Mouse (Mus musculus): Measurements from ENCODE around the gene Fam171a1. TPM values are rescaled to one million over a fixed set of nuclear protein-coding genes. Genes with fewer than 3 reads are reported as not detected.

Gene Fam171a1
- total and polyA plus RNA-seq, 2 experiments from 2014 or later, result 35.4 to 56.5 TPM

GRCm38 (mm10) chr2:3273349-3273748 is 159.3 kb downstream of the Fam171a1 start:
- no peaks in the 10 kb centered on the region for H3K27me3 ChIP-seq (ENCODE audit: insufficient read depth, low read length)
- H3K9ac ChIP-seq (replicated peaks; ENCODE audit: low read length), result no peak overlapping the region
- ATAC-seq (no peak), DNase-seq (ENCODE audit: low spot score) (no peak)
- no peak overlapping the region for H3K4me3 ChIP-seq (ENCODE audit: low read length)
- WGBS, result 86% methylated on average over 2 of the region's 2 CpGs
- H3K27ac ChIP-seq, result no peak overlapping the region
- TF ChIP-seq CTCF (IDR thresholded peaks at IDR 0.05; ENCODE audit: low read depth), result no peak
- no peaks in the 10 kb centered on the region for H3K4me1 ChIP-seq (ENCODE audit: insufficient read depth, low read length)
- no peaks in the 10 kb centered on the region for H3K9me3 ChIP-seq (ENCODE audit: low read length)
- no peak overlapping the region for H3K4me2 ChIP-seq (ENCODE audit: low read depth, low read length)
- no peaks in the 10 kb centered on the region for H3K36me3 ChIP-seq (ENCODE audit: insufficient read depth, low read length)

GRCm38 (mm10) chr2:3276106-3276505 is 162.1 kb downstream of the Fam171a1 start:
- Histone ChIP-seq H3K4me1 (ENCODE audit: insufficient read depth, low read length) (no peaks in the 10 kb centered on the region), H3K27me3 (ENCODE audit: insufficient read depth, low read length) (no peaks in the 10 kb centered on the region), H3K9ac (replicated peaks; ENCODE audit: low read length) (no peak overlapping the region), H3K4me3 (ENCODE audit: low read length) (no peak overlapping the region), H3K9me3 (ENCODE audit: low read length) (no peaks in the 10 kb centered on the region), H3K27ac (no peak overlapping the region), H3K4me2 (ENCODE audit: low read depth, low read length) (no peak overlapping the region), H3K36me3 (ENCODE audit: insufficient read depth, low read length) (no peaks in the 10 kb centered on the region)
- no peak for TF ChIP-seq CTCF (IDR thresholded peaks at IDR 0.05; ENCODE audit: low read depth)
- ATAC-seq (no peak), DNase-seq (ENCODE audit: low spot score) (no peak)
- WGBS, result 68% methylated on average over 2 of the region's 2 CpGs

Small RNAs within 50 kb of the gene (microRNA-seq; reads per million reads assigned to microRNA genes)
- gene Gm27306, result 0 reads per million in 2 experiments

Other genes starting within 250 kb of the Fam171a1 start
- 55.2 and 69.3 TPM in 2 replicates for gene Nmt2, start 170.0 kb downstream of the Fam171a1 start, total RNA-seq (2014; rRNA removed)
- 104 and 106 TPM in 2 replicates for gene Nmt2, start 170.0 kb downstream of the Fam171a1 start, polyA plus RNA-seq (2015; fragmentation: Nextera tagmentation; extraction: Ambion mirVana)
- gene Rpp38, start 218.4 kb downstream of the Fam171a1 start, total RNA-seq (2014; rRNA removed), result 7.0 and 8.7 TPM in 2 replicates
- gene Rpp38, start 218.4 kb downstream of the Fam171a1 start, polyA plus RNA-seq (2015; fragmentation: Nextera tagmentation; extraction: Ambion mirVana), result 7.1 and 8.6 TPM in 2 replicates
- 3.0 TPM in 1 of 2 replicates, not detected in the other for gene Acbd7, start 221.9 kb downstream of the Fam171a1 start, total RNA-seq (2014; rRNA removed)
- gene Acbd7, start 221.9 kb downstream of the Fam171a1 start, polyA plus RNA-seq (2015; fragmentation: Nextera tagmentation; extraction: Ambion mirVana), result 9.0 and 9.2 TPM in 2 replicates